Mouse (Mus musculus) C2C12 (cell line): ENCODE measurements around the gene Gtpbp4. TPM values are rescaled to one million over a fixed set of nuclear protein-coding genes. Genes with fewer than 3 reads are reported as not detected.

ENCODE experiments used
- H3K27me3 ChIP-seq: one replicate; pipeline ENCODE4 v1.6.1; 2011; ENCODE audit not compliant: control insufficient read depth, insufficient read depth, insufficient read length
- H3K36me3 ChIP-seq: one replicate; pipeline ENCODE4 v1.6.1; 2011; ENCODE audit not compliant: control insufficient read depth, insufficient read depth
- H3K4me3 ChIP-seq: one replicate; pipeline ENCODE4 v1.5.1; 2011; ENCODE audit warnings: mild to moderate bottlenecking, control low read depth; ENCODE audit not compliant: poor library complexity, insufficient read depth, severe bottlenecking
- H3K79me2 ChIP-seq: one replicate; pipeline ENCODE4 v1.6.1; 2011; ENCODE audit not compliant: control insufficient read depth, insufficient read depth
- H3K79me3 ChIP-seq: one replicate; pipeline ENCODE4 v1.6.1; 2011; ENCODE audit warnings: low read depth, control low read depth
- H3ac ChIP-seq: one replicate; pipeline ENCODE3; 2011; ENCODE audit warnings: low read depth; ENCODE audit not compliant: control insufficient read depth, insufficient read length
- CEBPB ChIP-seq: IDR thresholded peaks from one replicate; pipeline ENCODE4 v1.6.1; 2011; ENCODE audit warnings: low read depth, mild to moderate bottlenecking, control low read depth, moderate library complexity
- CTCF ChIP-seq: IDR thresholded peaks from one replicate; pipeline ENCODE4 v1.5.1; 2011; ENCODE audit not compliant: control insufficient read depth, insufficient read depth, insufficient read length
- FOSL1 ChIP-seq: IDR thresholded peaks from one replicate; pipeline ENCODE4 v1.8.0; 2011; ENCODE audit warnings: mild to moderate bottlenecking, low read length; ENCODE audit not compliant: poor library complexity, insufficient read depth, severe bottlenecking
- MAX ChIP-seq: IDR thresholded peaks from one replicate; pipeline ENCODE4 v1.6.1; 2011; ENCODE audit warnings: mild to moderate bottlenecking, control low read depth
- MYOD1 ChIP-seq: IDR thresholded peaks from one replicate; pipeline ENCODE4 v1.6.1; 2011; ENCODE audit warnings: low read depth; ENCODE audit not compliant: control insufficient read depth, insufficient read length
- MYOG ChIP-seq: IDR thresholded peaks from one replicate; pipeline ENCODE4 v1.6.1; 2011; ENCODE audit not compliant: control insufficient read depth, insufficient read length; ENCODE audit errors: extremely low read depth
- USF1 ChIP-seq: IDR thresholded peaks from one replicate; pipeline ENCODE4 v1.6.1; 2011; ENCODE audit warnings: low read depth, mild to moderate bottlenecking, control low read depth, moderate library complexity
- polyA plus RNA-seq: library from polyadenylated mRNA; unstranded; fragments of >200 nt; fragmentation: generic; extraction: Trizol; gene quantifications from one replicate; pipeline ENCODE4 v1.2.1, GENCODE M21; 2012; ENCODE audit warnings: missing spikeins

Gene Gtpbp4
- polyA plus RNA-seq, 1 experiment, result 27.7 TPM

- H3ac ChIP-seq, result no peak overlapping the region
- H3K79me3 ChIP-seq, result no peaks in the 10 kb centered on the region
- H3K27me3 ChIP-seq, result no peaks in the 10 kb centered on the region
- H3K36me3 ChIP-seq, result no peaks in the 10 kb centered on the region
- no peaks in the 10 kb centered on the region for H3K79me2 ChIP-seq
- no peak for TF ChIP-seq MYOD1
- no peak for TF ChIP-seq CTCF
- TF ChIP-seq FOSL1, result no peak
- H3K4me3 ChIP-seq, result no peak overlapping the region
Measured at GRCm38 (mm10) chr13:9030364-9030763, 34.5 kb upstream of the Gtpbp4 start.

GRCm38 (mm10) chr13:9027251-9027650, 31.4 kb upstream of the Gtpbp4 start:
- TF ChIP-seq MYOG (no peak), MYOD1 (no peak)

GRCm38 (mm10) chr13:9022623-9023022, 26.7 kb upstream of the Gtpbp4 start:
- Histone ChIP-seq H3K4me3 (no peak overlapping the region), H3K79me2 (no peaks in the 10 kb centered on the region), H3K36me3 (no peaks in the 10 kb centered on the region), H3K27me3 (no peaks in the 10 kb centered on the region), H3ac (no peak overlapping the region), H3K79me3 (no peaks in the 10 kb centered on the region)
- TF ChIP-seq CTCF (no peak), FOSL1 (no peak), CEBPB (no peak)

More at GRCm38 (mm10) chr13:9027251-9027650, 31.4 kb upstream of the Gtpbp4 start:
- Histone ChIP-seq H3K4me3 (no peak overlapping the region), H3K79me2 (no peaks in the 10 kb centered on the region), H3ac (no peak overlapping the region), H3K27me3 (no peaks in the 10 kb centered on the region), H3K79me3 (no peaks in the 10 kb centered on the region), H3K36me3 (no peaks in the 10 kb centered on the region)

DNA sequence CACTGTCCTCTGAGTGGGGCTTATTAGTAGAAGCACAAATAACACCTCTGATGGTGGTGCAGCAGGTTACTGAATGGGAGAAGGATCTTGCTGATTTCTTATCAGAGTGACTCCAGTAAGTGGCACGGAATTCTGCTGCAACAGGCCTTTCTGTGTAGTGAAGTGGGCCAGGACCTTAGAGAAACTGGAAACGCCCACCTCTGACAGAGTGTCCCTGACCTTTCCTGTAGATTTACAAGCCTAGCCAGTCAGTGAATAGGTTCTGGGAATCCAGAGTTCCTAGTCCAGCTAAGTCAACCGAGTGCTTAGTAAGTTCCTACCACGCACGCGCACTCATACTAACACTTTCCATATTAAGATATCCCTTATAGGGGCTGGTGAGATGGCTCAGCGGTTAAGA, 25.7 kb upstream of the Gtpbp4 start:
- no peak for TF ChIP-seq FOSL1
- TF ChIP-seq USF1, result no peak
- no peak for TF ChIP-seq CTCF
- TF ChIP-seq MYOG, result no peak
- no peak for TF ChIP-seq MYOD1
- TF ChIP-seq CEBPB, result no peak
- no peak for TF ChIP-seq MAX
- no peaks in the 10 kb centered on the region for H3K36me3 ChIP-seq

DNA sequence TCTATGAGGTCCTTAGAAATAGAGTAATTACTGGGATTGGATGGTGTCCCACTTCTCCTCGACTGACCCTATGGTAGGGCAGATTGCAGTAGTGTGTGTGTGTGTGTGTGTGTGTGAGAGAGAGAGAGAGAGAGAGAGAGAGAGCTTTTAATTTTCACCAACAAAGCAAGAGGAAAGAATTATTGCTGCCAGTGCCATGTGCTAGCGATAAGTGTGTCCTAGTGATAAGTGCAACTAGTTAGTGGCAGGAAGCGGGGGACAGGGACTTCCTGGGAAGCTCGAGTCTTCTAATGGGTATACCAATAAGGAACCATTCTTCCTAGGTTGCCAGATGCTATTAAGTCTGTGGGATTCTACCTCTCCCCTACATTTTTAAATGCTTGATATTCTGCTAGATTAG, 23.8 kb upstream of the Gtpbp4 start:
- Histone ChIP-seq H3K27me3 (no peaks in the 10 kb centered on the region), H3K36me3 (no peaks in the 10 kb centered on the region), H3ac (no peak overlapping the region), H3K79me2 (no peaks in the 10 kb centered on the region), H3K4me3 (no peak overlapping the region), H3K79me3 (no peaks in the 10 kb centered on the region)
- TF ChIP-seq CEBPB, result no peak
- no peak for TF ChIP-seq MYOD1
- TF ChIP-seq FOSL1, result no peak
- TF ChIP-seq CTCF, result no peak
- no peak for TF ChIP-seq MYOG
- no peak for TF ChIP-seq USF1
- TF ChIP-seq MAX, result no peak

More for the DNA sequence above, 25.7 kb upstream of the Gtpbp4 start:
- Histone ChIP-seq H3K79me3 (no peaks in the 10 kb centered on the region), H3ac (no peak overlapping the region), H3K4me3 (no peak overlapping the region), H3K79me2 (no peaks in the 10 kb centered on the region), H3K27me3 (no peaks in the 10 kb centered on the region)

DNA sequence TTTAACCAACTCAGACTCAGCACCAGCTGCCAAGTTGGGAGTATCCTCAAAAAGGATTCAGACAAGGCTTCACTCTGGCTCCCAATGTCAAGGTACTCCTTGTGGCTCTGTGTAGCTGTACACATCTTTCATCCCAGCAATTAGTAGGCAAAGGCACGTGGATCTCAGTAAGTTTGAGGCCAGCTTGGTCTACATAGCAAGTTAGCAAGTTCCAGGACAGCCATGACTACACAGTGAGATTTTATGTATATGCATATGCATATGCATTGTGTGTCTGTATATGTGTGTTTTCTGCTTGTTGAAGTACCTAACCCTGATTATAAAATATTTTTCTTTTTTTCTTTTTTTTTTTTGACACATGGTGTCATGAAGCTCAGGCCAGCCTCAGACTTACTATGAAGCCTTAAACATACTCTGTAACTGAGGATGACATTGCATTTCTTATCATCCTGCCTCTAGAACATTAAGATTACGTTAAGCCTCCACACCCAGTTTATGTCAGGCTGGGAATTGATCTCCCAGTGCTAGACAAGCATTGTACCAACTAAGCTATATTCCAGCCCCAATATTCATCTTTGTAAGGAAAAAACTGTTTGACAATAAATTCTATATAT, 23.2 kb upstream of the Gtpbp4 start:
- no peak overlapping the region for H3K4me3 ChIP-seq
- H3K79me3 ChIP-seq, result no peaks in the 10 kb centered on the region
- H3K79me2 ChIP-seq, result no peaks in the 10 kb centered on the region
- H3K36me3 ChIP-seq, result no peaks in the 10 kb centered on the region
- TF ChIP-seq CTCF (no peak), MYOD1 (no peak), MYOG (no peak), USF1 (no peak), FOSL1 (no peak), CEBPB (no peak)
- no peaks in the 10 kb centered on the region for H3K27me3 ChIP-seq
- no peak overlapping the region for H3ac ChIP-seq
